Mouse (Mus musculus): Measurements from ENCODE around the gene Gm21903. TPM values are rescaled to one million over a fixed set of nuclear protein-coding genes. Genes with fewer than 3 reads are reported as not detected.
"Not testable (repeated sequence)": the region's sequence is repeated elsewhere in the genome, so short reads cannot be mapped to it uniquely, and the experiment has no call there.

The Gm21903 gene
- polyA plus RNA-seq (2012; fragmentation: generic; extraction: Trizol) = not detected
- long read RNA-seq, experiment 1 = 0 reads
- long read RNA-seq, experiment 2 = 0 reads

GRCm38 (mm10) chr17:39043241-39043640 is at the start of gene Gm21903:
TSS of gene Gm21903 (minus strand) at chr17:39043341.
- TF ChIP-seq MYOG (IDR thresholded peaks at IDR 0.05; ENCODE audit: control insufficient read depth, extremely low read depth, insufficient read length) = no peak
- TF ChIP-seq MYOD1 (IDR thresholded peaks at IDR 0.05; ENCODE audit: control insufficient read depth, insufficient read length, low read depth) = no peak
- TF ChIP-seq MAX (IDR thresholded peaks at IDR 0.05) = no peak
- no peak for TF ChIP-seq FOSL1 (IDR thresholded peaks at IDR 0.05; ENCODE audit: insufficient read depth, low read length, poor library complexity, severe bottlenecking)
- no peak for TF ChIP-seq CEBPB (IDR thresholded peaks at IDR 0.05; ENCODE audit: low read depth)
- TF ChIP-seq CTCF (IDR thresholded peaks at IDR 0.05; ENCODE audit: control insufficient read depth, insufficient read depth, insufficient read length) = no peak
- TF ChIP-seq USF1 (IDR thresholded peaks at IDR 0.05; ENCODE audit: low read depth) = no peak

DNA sequence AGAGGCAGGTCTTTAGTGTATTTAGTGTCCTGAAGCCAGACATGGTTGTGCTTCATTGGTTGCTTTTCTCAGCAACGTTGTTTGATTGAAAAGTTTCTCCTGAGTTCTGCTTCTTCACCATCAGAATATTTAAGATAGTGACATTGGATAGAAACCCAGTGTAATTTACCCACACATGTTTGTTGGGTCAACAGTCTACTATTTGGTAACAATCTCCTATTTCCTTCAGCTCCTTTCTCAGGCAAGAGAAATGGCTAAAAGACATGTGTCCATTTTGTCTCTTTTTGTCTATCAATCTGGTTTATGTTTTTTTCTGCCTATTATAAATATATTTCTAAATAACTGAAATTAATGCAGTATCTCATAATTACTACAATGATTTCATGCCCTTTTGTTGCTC is 33.8 kb upstream of the Gm21903 start, which contains the start of gene Esp23:
Esp23 (minus strand) TSS at position 101 of the 400 bp plus-strand sequence.
- Histone ChIP-seq H3ac (ENCODE audit: control insufficient read depth, insufficient read length, low read depth) (no peak within 1 kb of the TSS), H3K79me2 (ENCODE audit: control insufficient read depth, insufficient read depth) (no peaks in the 10 kb centered on the region), H3K27me3 (ENCODE audit: control insufficient read depth, insufficient read depth, insufficient read length) (no peaks in the 10 kb centered on the region), H3K4me3 (ENCODE audit: insufficient read depth, poor library complexity, severe bottlenecking) (no peak within 1 kb of the TSS), H3K36me3 (ENCODE audit: control insufficient read depth, insufficient read depth) (no peaks in the 10 kb centered on the region), H3K79me3 (ENCODE audit: low read depth) (no peaks in the 10 kb centered on the region)
- TF ChIP-seq MYOG (IDR thresholded peaks at IDR 0.05; ENCODE audit: control insufficient read depth, extremely low read depth, insufficient read length) (no peak), CTCF (IDR thresholded peaks at IDR 0.05; ENCODE audit: control insufficient read depth, insufficient read depth, insufficient read length) (no peak)

More at GRCm38 (mm10) chr17:39043241-39043640, at the start of gene Gm21903:
- no peak within 1 kb of the TSS for H3K4me3 ChIP-seq (ENCODE audit: insufficient read depth, poor library complexity, severe bottlenecking)
- no peak within 1 kb of the TSS for H3ac ChIP-seq (ENCODE audit: control insufficient read depth, insufficient read length, low read depth)
- H3K36me3 ChIP-seq (ENCODE audit: control insufficient read depth, insufficient read depth) = no peaks in the 10 kb centered on the region
- no peaks in the 10 kb centered on the region for H3K27me3 ChIP-seq (ENCODE audit: control insufficient read depth, insufficient read depth, insufficient read length)
- no peaks in the 10 kb centered on the region for H3K79me2 ChIP-seq (ENCODE audit: control insufficient read depth, insufficient read depth)
- no peaks in the 10 kb centered on the region for H3K79me3 ChIP-seq (ENCODE audit: low read depth)

- H3K79me2 ChIP-seq (ENCODE audit: control insufficient read depth, insufficient read depth) = no peaks in the 10 kb centered on the region
- H3K27me3 ChIP-seq (ENCODE audit: control insufficient read depth, insufficient read depth, insufficient read length) = no peaks in the 10 kb centered on the region
- TF ChIP-seq CTCF (IDR thresholded peaks at IDR 0.05; ENCODE audit: control insufficient read depth, insufficient read depth, insufficient read length) (no peak), MAX (IDR thresholded peaks at IDR 0.05) (no peak), MYOD1 (IDR thresholded peaks at IDR 0.05; ENCODE audit: control insufficient read depth, insufficient read length, low read depth) (no peak), USF1 (IDR thresholded peaks at IDR 0.05; ENCODE audit: low read depth) (no peak), FOSL1 (IDR thresholded peaks at IDR 0.05; ENCODE audit: insufficient read depth, low read length, poor library complexity, severe bottlenecking) (no peak), CEBPB (IDR thresholded peaks at IDR 0.05; ENCODE audit: low read depth) (no peak), MYOG (IDR thresholded peaks at IDR 0.05; ENCODE audit: control insufficient read depth, extremely low read depth, insufficient read length) (no peak)
- H3ac ChIP-seq (ENCODE audit: control insufficient read depth, insufficient read length, low read depth) = no peak overlapping the region
- H3K36me3 ChIP-seq (ENCODE audit: control insufficient read depth, insufficient read depth) = no peaks in the 10 kb centered on the region
- H3K79me3 ChIP-seq (ENCODE audit: low read depth) = no peaks in the 10 kb centered on the region
- no peak overlapping the region for H3K4me3 ChIP-seq (ENCODE audit: insufficient read depth, poor library complexity, severe bottlenecking)
These were observed 20.5 kb upstream of the Gm21903 start for GRCm38 (mm10) chr17:39063641-39064040.

- H3K4me3 ChIP-seq (ENCODE audit: insufficient read depth, poor library complexity, severe bottlenecking); H3K27me3 ChIP-seq (ENCODE audit: control insufficient read depth, insufficient read depth, insufficient read length); H3K79me2 ChIP-seq (ENCODE audit: control insufficient read depth, insufficient read depth); H3ac ChIP-seq (ENCODE audit: control insufficient read depth, insufficient read length, low read depth); H3K36me3 ChIP-seq (ENCODE audit: control insufficient read depth, insufficient read depth); H3K79me3 ChIP-seq (ENCODE audit: low read depth): not testable (repeated sequence)
These were observed 6.7 kb downstream of the Gm21903 start, which contains the start of gene Esp24 for GRCm38 (mm10) chr17:39036395-39036794. TSS of gene Esp24 (plus strand) at chr17:39036695.

DNA sequence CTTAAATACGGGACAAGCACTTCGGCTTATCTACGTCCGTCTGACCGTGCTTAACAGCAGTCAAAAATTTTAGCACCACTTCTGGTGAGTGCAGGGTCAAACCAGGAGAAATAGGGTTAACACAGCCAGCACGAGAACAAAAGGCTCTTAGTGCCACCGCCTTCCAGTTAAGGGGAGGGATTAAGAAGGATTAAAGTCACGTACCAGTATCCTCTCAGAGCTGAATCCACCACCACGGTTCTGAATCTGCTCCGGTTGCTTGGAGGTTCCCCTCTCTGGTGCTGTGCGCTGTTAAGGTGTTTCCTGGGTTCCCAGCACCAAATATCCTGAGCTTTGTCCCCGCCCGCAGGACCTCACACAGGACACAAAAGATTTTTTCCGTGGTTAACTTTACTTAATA is 26.0 kb downstream of the Gm21903 start:
- no peaks in the 10 kb centered on the region for H3K79me3 ChIP-seq (ENCODE audit: low read depth)
- TF ChIP-seq CEBPB (IDR thresholded peaks at IDR 0.05; ENCODE audit: low read depth) (no peak), MAX (IDR thresholded peaks at IDR 0.05) (no peak), MYOD1 (IDR thresholded peaks at IDR 0.05; ENCODE audit: control insufficient read depth, insufficient read length, low read depth) (no peak), FOSL1 (IDR thresholded peaks at IDR 0.05; ENCODE audit: insufficient read depth, low read length, poor library complexity, severe bottlenecking) (no peak), CTCF (IDR thresholded peaks at IDR 0.05; ENCODE audit: control insufficient read depth, insufficient read depth, insufficient read length) (no peak), MYOG (IDR thresholded peaks at IDR 0.05; ENCODE audit: control insufficient read depth, extremely low read depth, insufficient read length) (no peak), USF1 (IDR thresholded peaks at IDR 0.05; ENCODE audit: low read depth) (no peak)
- H3ac ChIP-seq (ENCODE audit: control insufficient read depth, insufficient read length, low read depth) = no peak overlapping the region
- H3K4me3 ChIP-seq (ENCODE audit: insufficient read depth, poor library complexity, severe bottlenecking) = no peak overlapping the region
- H3K27me3 ChIP-seq (ENCODE audit: control insufficient read depth, insufficient read depth, insufficient read length) = no peaks in the 10 kb centered on the region
- no peaks in the 10 kb centered on the region for H3K36me3 ChIP-seq (ENCODE audit: control insufficient read depth, insufficient read depth)
- no peaks in the 10 kb centered on the region for H3K79me2 ChIP-seq (ENCODE audit: control insufficient read depth, insufficient read depth)

DNA sequence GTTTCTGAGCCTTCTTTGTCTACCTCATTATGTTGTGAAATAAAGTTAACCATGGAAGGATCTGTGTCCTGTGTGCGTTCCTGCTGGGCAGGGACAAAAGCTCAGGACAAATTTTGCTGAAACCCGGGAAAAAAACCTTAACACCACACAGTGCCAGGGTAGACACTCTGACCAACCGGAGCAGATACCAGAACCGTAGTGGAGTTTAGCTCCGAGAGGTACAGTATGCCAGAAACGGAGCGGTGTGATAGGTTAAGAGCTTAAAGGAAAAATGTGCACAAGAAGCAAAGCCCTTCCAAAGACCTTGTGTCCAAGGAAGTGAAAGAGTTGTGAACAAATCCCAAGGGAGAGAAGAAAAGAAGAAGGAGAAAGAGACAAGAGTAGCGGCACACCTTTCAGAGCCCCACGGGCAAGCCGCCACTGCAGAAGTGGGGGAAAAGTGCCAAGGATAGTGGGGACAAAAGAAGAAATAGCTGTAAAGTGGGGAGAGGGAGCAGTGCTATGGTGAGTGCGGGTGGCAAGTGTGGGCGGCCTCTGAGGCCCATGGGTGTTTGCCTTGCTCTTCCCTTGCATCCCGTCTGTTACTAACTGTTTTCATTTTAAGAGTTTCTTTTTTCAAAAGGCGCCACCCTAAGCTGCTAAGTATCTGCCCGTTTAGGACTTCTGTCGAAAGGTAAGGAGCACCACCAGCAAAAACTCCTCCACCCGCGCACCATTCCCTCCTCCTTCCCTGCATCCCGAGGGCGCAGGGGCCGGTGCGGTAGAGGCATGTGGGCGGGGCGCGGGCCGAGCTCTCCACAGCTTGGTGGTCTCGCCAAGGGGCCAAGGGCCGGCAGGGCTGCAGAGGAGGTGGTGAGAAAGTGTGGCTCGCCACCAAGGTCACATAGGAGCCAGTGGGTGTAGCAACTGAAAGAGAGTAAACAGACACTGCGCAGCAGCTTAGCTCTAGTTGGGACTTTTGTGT is 32.2 kb downstream of the Gm21903 start:
- TF ChIP-seq CTCF (IDR thresholded peaks at IDR 0.05; ENCODE audit: control insufficient read depth, insufficient read depth, insufficient read length) (no peak), CEBPB (IDR thresholded peaks at IDR 0.05; ENCODE audit: low read depth) (no peak), MYOD1 (IDR thresholded peaks at IDR 0.05; ENCODE audit: control insufficient read depth, insufficient read length, low read depth) (no peak), MYOG (IDR thresholded peaks at IDR 0.05; ENCODE audit: control insufficient read depth, extremely low read depth, insufficient read length) (no peak), FOSL1 (IDR thresholded peaks at IDR 0.05; ENCODE audit: insufficient read depth, low read length, poor library complexity, severe bottlenecking) (no peak), USF1 (IDR thresholded peaks at IDR 0.05; ENCODE audit: low read depth) (no peak), MAX (IDR thresholded peaks at IDR 0.05) (no peak)
- no peaks in the 10 kb centered on the region for H3K79me2 ChIP-seq (ENCODE audit: control insufficient read depth, insufficient read depth)

More for the DNA sequence above, 32.2 kb downstream of the Gm21903 start:
- H3K4me3 ChIP-seq (ENCODE audit: insufficient read depth, poor library complexity, severe bottlenecking) = no peak overlapping the region
- H3K36me3 ChIP-seq (ENCODE audit: control insufficient read depth, insufficient read depth) = no peaks in the 10 kb centered on the region
- no peak overlapping the region for H3ac ChIP-seq (ENCODE audit: control insufficient read depth, insufficient read length, low read depth)
- no peaks in the 10 kb centered on the region for H3K79me3 ChIP-seq (ENCODE audit: low read depth)
- no peaks in the 10 kb centered on the region for H3K27me3 ChIP-seq (ENCODE audit: control insufficient read depth, insufficient read depth, insufficient read length)
